Mouse (Mus musculus) spleen, adult 18-20 months (tissue): Measurements from ENCODE around the gene Sdk2.

Source experiments
- DNase-seq, 2 experiments: peaks; one replicate each; pipeline ENCODE4 v3.0.0; 2022; ENCODE audit warnings: mixed read lengths in 2 of 2

Gene Sdk2

GRCm38 (mm10) chr11:114044373-114044772 is 22.5 kb downstream of the Sdk2 start:
- no peak for DNase-seq

- no peak for DNase-seq
Observed at GRCm38 (mm10) chr11:114043530-114043929, 23.3 kb downstream of the Sdk2 start.

GRCm38 (mm10) chr11:114040391-114041035 is 26.3 kb downstream of the Sdk2 start:
- no peak for DNase-seq

GRCm38 (mm10) chr11:114038036-114038435 is 28.8 kb downstream of the Sdk2 start:
- no peak for DNase-seq

GRCm38 (mm10) chr11:114031491-114031890 is 35.4 kb downstream of the Sdk2 start:
- no peak for DNase-seq

- no peak for DNase-seq
Observed at GRCm38 (mm10) chr11:114030214-114030613, 36.6 kb downstream of the Sdk2 start.

- no peak for DNase-seq
Observed at GRCm38 (mm10) chr11:114028512-114028911, 38.3 kb downstream of the Sdk2 start.

- DNase-seq: no peak
Observed at GRCm38 (mm10) chr11:114028021-114028420, 38.8 kb downstream of the Sdk2 start.

GRCm38 (mm10) chr11:114025056-114025455 is 41.8 kb downstream of the Sdk2 start:
- DNase-seq: no peak

GRCm38 (mm10) chr11:114023965-114024364 is 42.9 kb downstream of the Sdk2 start:
- no peak for DNase-seq

- DNase-seq: no peak
Observed at GRCm38 (mm10) chr11:114022166-114022565, 44.7 kb downstream of the Sdk2 start.

- no peak for DNase-seq
Observed at GRCm38 (mm10) chr11:114019087-114019486, 47.8 kb downstream of the Sdk2 start.

GRCm38 (mm10) chr11:114016889-114017392 is 49.9 kb downstream of the Sdk2 start:
- no peak for DNase-seq

- DNase-seq: no peak
Observed at GRCm38 (mm10) chr11:114016108-114016888, 50.5 kb downstream of the Sdk2 start.

- DNase-seq: no peak
Observed at GRCm38 (mm10) chr11:114011523-114011922, 55.3 kb downstream of the Sdk2 start.

- DNase-seq: no peak
Observed at GRCm38 (mm10) chr11:114005879-114006278, 61.0 kb downstream of the Sdk2 start.

- DNase-seq: no peak
Observed at GRCm38 (mm10) chr11:114004651-114005050, 62.2 kb downstream of the Sdk2 start.

GRCm38 (mm10) chr11:114003195-114003594 is 63.7 kb downstream of the Sdk2 start:
- no peak for DNase-seq

- no peak for DNase-seq
Observed at GRCm38 (mm10) chr11:114000051-114000450, 66.8 kb downstream of the Sdk2 start.

- no peak for DNase-seq
Observed at GRCm38 (mm10) chr11:113998702-113999101, 68.1 kb downstream of the Sdk2 start.

- DNase-seq: no peak
Observed at GRCm38 (mm10) chr11:113993921-113994320, 72.9 kb downstream of the Sdk2 start.

- DNase-seq: no peak
Observed at GRCm38 (mm10) chr11:113992894-113993293, 74.0 kb downstream of the Sdk2 start.

- DNase-seq: no peak
Observed at GRCm38 (mm10) chr11:113991886-113992285, 75.0 kb downstream of the Sdk2 start.

- no peak for DNase-seq
Observed at GRCm38 (mm10) chr11:113990466-113990865, 76.4 kb downstream of the Sdk2 start.
